Mouse (Mus musculus) limb, embryonic 11.5 days (tissue): ENCODE data around the gene Zdhhc8. TPM values are rescaled to one million over a fixed set of nuclear protein-coding genes. Genes with fewer than 3 reads are reported as not detected.

Experiments
- ATAC-seq: fragments of 200-750 bp; cut with Nextera tagmentation; 2 replicates; pipeline ENCODE4 v1.8.0; 2017; ENCODE audit warnings: low read depth; ENCODE audit not compliant: insufficient number of reproducible peaks, low FRiP score, low TSS enrichment
- DNase-seq: peaks from one replicate; pipeline ENCODE4 v3.0.0-alpha.2; 2015; ENCODE audit warnings: low spot score
- H3K27ac ChIP-seq: fragments of 300-500 bp; sonication (generic); replicated peaks from 2 replicates; pipeline ENCODE4 v1.5.1; 2014; ENCODE audit warnings: low read depth, mild to moderate bottlenecking, low read length
- H3K27me3 ChIP-seq: fragments of 300-500 bp; sonication (generic); 2 replicates; pipeline ENCODE4 v1.6.1; 2014; ENCODE audit warnings: mild to moderate bottlenecking, low read length, mixed read lengths; ENCODE audit not compliant: control insufficient read depth, insufficient read depth
- H3K36me3 ChIP-seq: fragments of 300-500 bp; sonication (generic); 2 replicates; pipeline ENCODE4 v1.6.1; 2014; ENCODE audit warnings: mild to moderate bottlenecking, low read length, moderate library complexity, mixed read lengths; ENCODE audit not compliant: control insufficient read depth, insufficient read depth
- H3K4me1 ChIP-seq: fragments of 300-500 bp; sonication (generic); 2 replicates; pipeline ENCODE4 v1.6.1; 2014; ENCODE audit warnings: low read length, mixed read lengths; ENCODE audit not compliant: control insufficient read depth, insufficient read depth
- H3K4me2 ChIP-seq: fragments of 300-500 bp; sonication (generic); 2 replicates; pipeline ENCODE4 v1.6.1; 2014; ENCODE audit warnings: low read depth, mild to moderate bottlenecking, moderate library complexity; ENCODE audit not compliant: severe bottlenecking
- H3K4me3 ChIP-seq: fragments of 300-500 bp; sonication (generic); 2 replicates; pipeline ENCODE4 v1.5.1; 2014; ENCODE audit warnings: low read depth, low read length
- H3K9ac ChIP-seq: fragments of 300-500 bp; sonication (generic); 2 replicates; pipeline ENCODE4 v1.6.1; 2014; ENCODE audit warnings: mild to moderate bottlenecking, low read length
- H3K9me3 ChIP-seq: fragments of 300-500 bp; sonication (generic); 2 replicates; pipeline ENCODE4 v1.6.1; 2016; ENCODE audit warnings: low read length; ENCODE audit not compliant: control insufficient read depth
- WGBS: fragments of 180-500 bp; shearing (Covaris S2); extraction: QIAGEN DNeasy Blood & Tissue Kit; methylation state at CpG from one replicate; pipeline ENCODE4 v1.1.7; 2014; 5-methylcytosine and 5-hydroxymethylcytosine counted together
- polyA plus RNA-seq: library from polyadenylated mRNA; unstranded; fragments of >200 nt; fragmentation: Nextera tagmentation; extraction: Ambion mirVana; gene quantifications from 2 replicates; pipeline ENCODE4 v1.2.1, GENCODE M21; 2014

Zdhhc8 gene
- polyA plus RNA-seq, 1 experiment from 2014 or later: 14.6 TPM

- ATAC-seq (no peak), DNase-seq (no peak)
- H3K9ac ChIP-seq: no peak overlapping the region
- H3K4me2 ChIP-seq: no peak overlapping the region
- H3K4me3 ChIP-seq: no peak overlapping the region
- no peaks in the 10 kb centered on the region for H3K36me3 ChIP-seq
- peaks cover 42% of the 10 kb centered on the region for H3K4me1 ChIP-seq
- H3K27me3 ChIP-seq: no peaks in the 10 kb centered on the region
- WGBS: 12% methylated on average over 10 of the region's 10 CpGs
- H3K27ac ChIP-seq: no peak overlapping the region
- H3K9me3 ChIP-seq: no peaks in the 10 kb centered on the region
These were observed 53.5 kb downstream of the Zdhhc8 start for GRCm38 (mm10) chr16:18181398-18181797.

- H3K4me2 ChIP-seq: no peak overlapping the region
- H3K27ac ChIP-seq: no peak overlapping the region
- H3K9me3 ChIP-seq: no peaks in the 10 kb centered on the region
- H3K9ac ChIP-seq: no peak overlapping the region; the same call in 1 of the 2 replicates
- H3K4me3 ChIP-seq: no peak overlapping the region
- peaks cover 41% of the 10 kb centered on the region for H3K4me1 ChIP-seq
- WGBS: 33% methylated on average over 2 of the region's 2 CpGs
- no peaks in the 10 kb centered on the region for H3K27me3 ChIP-seq
- no peaks in the 10 kb centered on the region for H3K36me3 ChIP-seq
- ATAC-seq (no peak), DNase-seq (no peak)
These were observed 55.3 kb downstream of the Zdhhc8 start for GRCm38 (mm10) chr16:18179591-18179990.

DNA sequence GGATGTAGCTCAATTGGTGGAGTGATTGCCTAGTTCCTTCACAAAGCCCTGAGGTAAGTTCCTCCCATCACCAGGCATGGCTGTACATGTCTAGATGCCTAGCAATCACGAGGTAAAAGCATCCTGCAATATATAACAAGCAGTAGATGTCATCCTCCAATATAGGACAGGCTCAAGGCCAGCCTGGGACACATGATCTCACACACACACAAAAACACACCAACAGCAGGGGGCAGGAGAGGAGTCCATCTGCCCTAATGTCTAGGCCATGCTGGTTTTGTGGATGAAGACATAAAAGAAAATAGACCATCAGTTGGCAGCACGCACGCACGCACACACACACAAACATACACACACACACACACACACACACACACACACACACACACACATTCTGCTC, 58.2 kb downstream of the Zdhhc8 start:
- Histone ChIP-seq H3K9ac (no peak overlapping the region; the same call in 1 of the 2 replicates), H3K27me3 (no peaks in the 10 kb centered on the region), H3K4me1 (peaks cover 29% of the 10 kb centered on the region), H3K36me3 (no peaks in the 10 kb centered on the region), H3K4me2 (no peak overlapping the region), H3K9me3 (no peaks in the 10 kb centered on the region), H3K4me3 (no peak overlapping the region), H3K27ac (0 out of 2 replicates have a peak overlapping the region, but pooled peaks have one; percentile 56)
- ATAC-seq: no peak
- 86% methylated on average over 4 of the region's 4 CpGs for WGBS
- DNase-seq: no peak

DNA sequence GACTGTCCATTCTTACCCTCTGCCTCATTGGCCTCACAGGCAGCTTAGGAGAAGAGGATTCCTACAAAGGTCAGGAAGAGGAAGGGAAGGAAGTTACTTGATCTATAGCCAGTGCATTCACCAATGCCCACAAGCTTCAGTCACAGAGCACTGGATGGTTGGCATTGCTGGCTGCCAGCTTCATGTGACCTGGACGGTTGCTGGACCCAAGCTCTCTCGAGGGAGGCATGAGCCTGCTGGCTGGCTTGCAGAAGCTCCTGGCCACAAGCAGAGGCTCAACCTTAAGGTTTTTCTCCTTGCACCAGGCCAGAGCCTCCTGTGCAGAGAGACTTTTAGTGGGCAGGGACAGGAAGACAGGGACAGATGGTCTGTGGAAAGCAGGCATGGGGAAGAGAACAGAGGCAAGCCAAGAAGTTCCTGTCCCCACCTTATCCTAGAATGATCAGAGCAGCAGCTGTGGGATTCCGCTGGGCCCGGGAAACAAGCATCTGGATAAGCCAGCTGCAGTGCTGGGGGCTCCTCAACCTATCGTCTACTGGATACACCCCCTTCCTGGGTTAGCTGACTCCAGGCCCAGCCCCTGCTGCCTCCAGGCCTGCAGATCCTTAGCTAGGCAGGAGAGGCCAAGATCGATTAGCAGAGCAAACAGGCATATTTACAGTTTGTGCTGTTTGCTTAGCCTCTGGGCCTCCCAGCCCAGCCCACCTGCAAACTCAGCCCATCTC, 59.0 kb downstream of the Zdhhc8 start:
- Histone ChIP-seq H3K27ac (peak overlapping the region; percentile 56; the same call in 1 of the 2 replicates), H3K27me3 (no peaks in the 10 kb centered on the region), H3K4me2 (no peak overlapping the region), H3K4me1 (peaks cover 21% of the 10 kb centered on the region), H3K4me3 (no peak overlapping the region), H3K9ac (peak overlapping the region; percentile 22; the same call in 1 of the 2 replicates), H3K9me3 (no peaks in the 10 kb centered on the region), H3K36me3 (no peaks in the 10 kb centered on the region)
- ATAC-seq (peak; percentile 42; the same call in 1 of the 2 replicates), DNase-seq (no peak)
- WGBS: 32% methylated on average over 6 of the region's 6 CpGs

GRCm38 (mm10) chr16:18173788-18174187, 61.1 kb downstream of the Zdhhc8 start:
- no peak overlapping the region for H3K4me3 ChIP-seq
- DNase-seq (no peak), ATAC-seq (no peak)
- H3K9ac ChIP-seq: no peak overlapping the region
- no peaks in the 10 kb centered on the region for H3K36me3 ChIP-seq
- no peak overlapping the region for H3K4me2 ChIP-seq
- no peaks in the 10 kb centered on the region for H3K27me3 ChIP-seq
- no peak overlapping the region for H3K27ac ChIP-seq
- H3K9me3 ChIP-seq: no peaks in the 10 kb centered on the region
- peaks cover 11% of the 10 kb centered on the region for H3K4me1 ChIP-seq
- WGBS: 78% methylated on average over 11 of the region's 11 CpGs

- H3K9ac ChIP-seq: no peak overlapping the region
- no peaks in the 10 kb centered on the region for H3K36me3 ChIP-seq
- no peaks in the 10 kb centered on the region for H3K9me3 ChIP-seq
- no peak overlapping the region for H3K4me2 ChIP-seq
- DNase-seq: no peak
- no peak for ATAC-seq
- 78% methylated on average over 9 of the region's 9 CpGs for WGBS
- no peak overlapping the region for H3K4me3 ChIP-seq
- no peak overlapping the region for H3K27ac ChIP-seq
- H3K27me3 ChIP-seq: no peaks in the 10 kb centered on the region
- peaks cover 11% of the 10 kb centered on the region for H3K4me1 ChIP-seq
These were observed 61.7 kb downstream of the Zdhhc8 start for GRCm38 (mm10) chr16:18173231-18173630.

DNA sequence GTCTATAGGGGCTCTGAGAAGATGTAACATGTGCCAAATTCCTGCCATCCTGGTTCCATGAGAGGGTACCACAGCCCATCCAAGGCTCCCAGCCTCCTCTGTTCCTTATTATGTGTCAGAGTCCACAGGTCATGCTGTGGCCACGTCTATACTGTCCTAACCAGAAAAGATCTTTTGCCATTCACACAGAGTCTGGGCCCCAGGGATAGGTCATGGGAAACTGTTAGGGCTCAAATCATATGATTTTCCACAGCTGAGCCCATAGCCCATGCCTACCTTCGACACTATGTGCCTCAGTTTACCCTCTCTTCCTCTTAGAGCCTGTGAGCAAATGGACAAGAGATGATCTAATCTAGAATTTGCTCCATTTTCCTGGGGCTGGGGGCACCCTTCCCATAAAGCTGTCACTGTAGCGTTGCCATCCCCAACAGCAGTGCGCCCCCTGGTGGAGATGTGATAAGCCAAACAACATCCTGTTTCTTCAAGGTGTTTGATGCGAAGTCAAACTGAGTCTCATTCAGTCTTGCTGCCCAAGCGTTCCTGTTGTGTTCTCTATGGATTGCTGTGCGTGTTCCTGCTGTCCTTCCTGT, 62.6 kb downstream of the Zdhhc8 start:
- ATAC-seq (no peak), DNase-seq (peak; percentile 85)
- Histone ChIP-seq H3K4me2 (no peak overlapping the region), H3K4me1 (peaks cover 11% of the 10 kb centered on the region), H3K9me3 (no peaks in the 10 kb centered on the region), H3K9ac (no peak overlapping the region), H3K4me3 (no peak overlapping the region), H3K36me3 (no peaks in the 10 kb centered on the region), H3K27me3 (no peaks in the 10 kb centered on the region), H3K27ac (no peak overlapping the region)
- 13% methylated on average over 7 of the region's 7 CpGs for WGBS
